Mouse (Mus musculus) cortical plate, adult 2 months (tissue): ENCODE measurements at regions not wholly inside any gene's neighbourhood (a gene's known extent, or its start where the extent isn't known, plus 50 kb on each side); places are given as distances from the start of the nearest gene placed in this dataset.

ENCODE experiments used
- CTCF ChIP-seq: fragments of 200-500 bp; IDR thresholded peaks from 2 replicates; pipeline ENCODE4 v1.5.1; 2011; ENCODE audit warnings: mild to moderate bottlenecking, control low read depth, low read length; ENCODE audit not compliant: insufficient read depth; ENCODE audit errors: extremely low read depth
- POLR2A ChIP-seq: fragments of 200-500 bp; IDR thresholded peaks from 2 replicates; pipeline ENCODE4 v1.6.1; 2011; ENCODE audit warnings: mild to moderate bottlenecking, low read length, control low read depth; ENCODE audit not compliant: insufficient read depth; ENCODE audit errors: extremely low read depth

DNA sequence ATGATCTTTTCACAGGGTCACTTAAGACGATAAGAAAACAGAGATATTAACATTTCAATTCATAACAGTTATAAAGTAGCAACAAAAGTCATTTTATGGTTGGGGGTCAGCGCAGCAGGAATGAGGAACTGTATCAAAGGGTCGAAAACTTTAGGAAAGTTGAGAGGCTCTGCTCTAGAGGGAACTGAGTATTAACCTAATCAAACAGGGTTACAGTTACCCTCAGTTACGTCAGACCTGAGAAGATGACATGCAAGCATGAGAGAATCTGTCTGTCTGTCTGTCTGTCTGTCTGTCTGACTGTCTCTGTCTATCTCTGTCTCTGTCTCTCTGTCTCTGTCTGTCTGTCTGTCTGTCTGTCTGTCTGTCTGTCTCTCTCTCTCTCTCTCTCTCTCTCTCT, 229.6 kb upstream of the Runx1 start:
- TF ChIP-seq POLR2A (no peak), CTCF (no peak)
